Mouse (Mus musculus) cerebellum, adult 8-10 months (tissue): ENCODE data around the gene Olfr58.
"Not testable (repeated sequence)": the region's sequence is repeated elsewhere in the genome, so short reads cannot be mapped to it uniquely, and the experiment has no call there.

Source experiments
- DNase-seq: peaks from one replicate; pipeline ENCODE4 v3.0.0; 2022

Gene Olfr58

GRCm38 (mm10) chr9:19779983-19780382 is at the start of gene Olfr58:
Olfr58 (plus strand) TSS chr9:19780283.
- no peak for DNase-seq

- DNase-seq, result no peak
Measured at GRCm38 (mm10) chr9:19769136-19769535, 10.9 kb upstream of the Olfr58 start.

- no peak for DNase-seq
Measured at GRCm38 (mm10) chr9:19769701-19770100, 10.4 kb upstream of the Olfr58 start.

GRCm38 (mm10) chr9:19803000-19803399 is 22.9 kb downstream of the Olfr58 start:
- no peak for DNase-seq

GRCm38 (mm10) chr9:19804606-19805005 is 24.5 kb downstream of the Olfr58 start, which contains the start of gene Olfr859:
Olfr859 (plus strand) TSS chr9:19804906.
- not testable (repeated sequence) for DNase-seq
